9 mouse cellular contexts compared by ENCODE assay signal in the genomic region with DNA sequence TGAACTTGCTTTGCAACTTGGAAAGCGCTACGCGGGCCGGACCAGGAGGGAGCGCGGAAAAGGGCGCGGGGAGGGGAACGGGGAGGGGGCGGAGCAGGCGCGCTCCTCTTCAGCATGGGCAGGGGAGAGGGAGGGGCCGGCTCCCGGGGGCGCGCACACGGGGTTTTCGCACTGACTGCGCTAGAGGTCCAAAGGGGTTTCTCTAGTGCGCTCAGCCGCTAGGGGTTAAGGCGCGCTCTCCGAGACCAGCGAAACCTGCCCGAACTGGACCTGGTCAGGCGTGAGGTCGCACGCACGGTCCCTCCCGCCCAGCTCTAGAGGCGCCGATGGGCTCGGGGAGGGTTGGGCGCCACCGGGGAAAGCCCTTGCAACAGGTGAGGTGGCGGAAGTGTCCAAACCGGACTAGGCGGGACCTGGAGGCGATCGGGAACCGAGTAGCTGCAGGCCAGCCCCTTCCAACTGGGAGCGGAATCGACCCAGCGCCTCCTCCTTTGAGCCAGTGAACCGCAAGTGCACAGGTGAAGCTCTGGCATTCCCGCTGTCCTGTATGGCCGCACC. TPM values are rescaled to one million over a fixed set of nuclear protein-coding genes. Genes with fewer than 3 reads are reported as not detected.
DNase-seq lines count a peak whose midpoint lies in the region; ATAC-seq and TF ChIP-seq lines count a peak whose summit lies in the region.
"Had no signal": no experiment of that assay in that cellular context is flagged by ENCODE, and none has a peak within 500 bp of the region (broad histone marks: within the 10 kb centered on the region; RNA-seq: fewer than 3 reads in every experiment).

No protein-coding gene starts in this region.

- H3K36me3 ChIP-seq in thymus, adult 2 months (ENCODE audit: control insufficient read depth, insufficient read depth, low read length): no peaks in the 10 kb centered on the region
- no peaks in the 10 kb centered on the region for H3K36me3 ChIP-seq in forebrain, embryonic 11.5 days (ENCODE audit: control insufficient read depth, insufficient read depth, low read length)
- H3K36me3 ChIP-seq in heart, embryonic 16.5 days (ENCODE audit: control insufficient read depth, insufficient read depth): no peaks in the 10 kb centered on the region

- peak overlapping the region; percentile 63 for H3K4me2 ChIP-seq in forebrain, embryonic 11.5 days (ENCODE audit: low read depth, low read length, severe bottlenecking)
- H3K4me2 ChIP-seq in heart, embryonic 16.5 days (ENCODE audit: low read depth, low read length): peak overlapping the region; percentile 63

- peak overlapping the region; percentile 19 for H3K4me3 ChIP-seq in thymus, adult 2 months (ENCODE audit: control insufficient read depth, insufficient read depth, low read length)
- peak overlapping the region; percentile 52 for H3K4me3 ChIP-seq in forebrain, embryonic 11.5 days (ENCODE audit: low read depth, low read length)
- H3K4me3 ChIP-seq in heart, embryonic 16.5 days (ENCODE audit: low read length): peak overlapping the region; percentile 73

- no peak for TF ChIP-seq POLR2A in thymus, adult 2 months (IDR thresholded peaks at IDR 0.05; ENCODE audit: control insufficient read depth, extremely low read depth, insufficient read depth, low read length, poor library complexity)

- no peaks in the 10 kb centered on the region for H3K4me1 ChIP-seq in thymus, adult 2 months (replicated peaks; ENCODE audit: control insufficient read depth, insufficient read depth, low read length)
- no peaks in the 10 kb centered on the region for H3K4me1 ChIP-seq in forebrain, embryonic 11.5 days (replicated peaks; ENCODE audit: control insufficient read depth, insufficient read depth, low read length)
- H3K4me1 ChIP-seq in heart, embryonic 16.5 days (ENCODE audit: control insufficient read depth, insufficient read depth, low read length): no peaks in the 10 kb centered on the region

- no peak for TF ChIP-seq CTCF in thymus, adult 2 months (IDR thresholded peaks at IDR 0.05; ENCODE audit: borderline replicate concordance, control insufficient read depth, extremely low read depth, insufficient read depth, low read length, poor library complexity)

- H3K9ac ChIP-seq in forebrain, embryonic 11.5 days (ENCODE audit: low read length): peak overlapping the region; percentile 67
- H3K9ac ChIP-seq in heart, embryonic 16.5 days (ENCODE audit: low read length): peak overlapping the region; percentile 76

- H3K27me3 ChIP-seq in thymus, adult 2 months (ENCODE audit: control insufficient read depth, insufficient read depth, low read length): no peaks in the 10 kb centered on the region
- H3K27me3 ChIP-seq in forebrain, embryonic 11.5 days (ENCODE audit: control insufficient read depth, insufficient read depth, low read length): peaks cover 8% of the 10 kb centered on the region
- peaks cover 3% of the 10 kb centered on the region; the same call in 1 of the 2 replicates for H3K27me3 ChIP-seq in heart, embryonic 16.5 days (ENCODE audit: control insufficient read depth, insufficient read depth, low read length)

- no peak overlapping the region for H3K27ac ChIP-seq in thymus, adult 2 months (ENCODE audit: control insufficient read depth, insufficient read depth, low read length)
- no peak overlapping the region for H3K27ac ChIP-seq in forebrain, embryonic 11.5 days (ENCODE audit: low read depth, low read length)
- H3K27ac ChIP-seq in heart, embryonic 16.5 days (ENCODE audit: low read length): peak overlapping the region; percentile 79
- H3K27ac ChIP-seq: macrophage had no signal

- no peaks in the 10 kb centered on the region for H3K9me3 ChIP-seq in forebrain, embryonic 11.5 days (ENCODE audit: control insufficient read depth, low read length)
- H3K9me3 ChIP-seq in heart, embryonic 16.5 days (replicated peaks; ENCODE audit: control insufficient read depth, low read length): no peaks in the 10 kb centered on the region

- WGBS in thymus, adult 2 months: 9% methylated on average over 38 of the region's 48 CpGs
- WGBS in forebrain, embryonic 11.5 days: 17% methylated on average over 43 of the region's 48 CpGs
- 9% methylated on average over 43 of the region's 48 CpGs for WGBS in heart, embryonic 16.5 days

- peak; percentile 90 for ATAC-seq in forebrain, embryonic 11.5 days (replicated peaks; ENCODE audit: low FRiP score)
- peak; percentile 97 for ATAC-seq in heart, embryonic 16.5 days (replicated peaks; ENCODE audit: extremely low read depth, insufficient read depth, low FRiP score)

- DNase-seq in thymus, adult 2 months: no peak
- DNase-seq in thymus, postnatal 25 days: no peak
- DNase-seq in forebrain, embryonic 11.5 days (ENCODE audit: low spot score): peak; percentile 89
- peak; percentile 88 for DNase-seq in kidney, postnatal 10 days
- DNase-seq in lung, postnatal 10 days: peak; percentile 82
- peak; percentile 21 for DNase-seq in right cerebral cortex, postnatal 14 days
- DNase-seq in c-Kit-positive CD71-positive TER-119-positive erythroid progenitor cells, embryonic 14.5 days (ENCODE audit: low spot score): no peak

RNA-seq across cellular contexts. Expression of a gene that starts 0.4 kb away (rescaled TPM):
- 1.3 and 1.5 TPM in 2 replicates for polyA plus RNA-seq in thymus, adult 2 months (2012; rRNA removed)
- polyA plus RNA-seq in forebrain, embryonic 11.5 days (2014; fragmentation: Nextera tagmentation; extraction: Ambion mirVana): 12.3 and 13.2 TPM in 2 replicates
- polyA plus RNA-seq in heart, embryonic 16.5 days (2015; fragmentation: Nextera tagmentation; extraction: Ambion mirVana): 3.4 and 4.0 TPM in 2 replicates
- polyA plus RNA-seq: macrophage had no signal

RNA-seq across cellular contexts. Expression of a gene that starts 12.0 kb away (rescaled TPM):
- 0.11 TPM in 1 of 2 replicates, not detected in the other for polyA plus RNA-seq in thymus, adult 2 months (2012; rRNA removed)
- polyA plus RNA-seq in forebrain, embryonic 11.5 days (2014; fragmentation: Nextera tagmentation; extraction: Ambion mirVana): 0.12 and 0.35 TPM in 2 replicates
- polyA plus RNA-seq in heart, embryonic 16.5 days (2015; fragmentation: Nextera tagmentation; extraction: Ambion mirVana): 0.20 and 0.27 TPM in 2 replicates
- polyA plus RNA-seq: macrophage had no signal

Comparison
In these comparisons a context has a peak if more than half of its experiments do, and no peak if none do; other contexts are left out.
1. DNase-seq: peak in forebrain, embryonic 11.5 days (single experiment), kidney, postnatal 10 days (single experiment), lung, postnatal 10 days (single experiment) and right cerebral cortex, postnatal 14 days (single experiment); none in thymus, adult 2 months (single experiment), thymus, postnatal 25 days (single experiment) and c-Kit-positive CD71-positive TER-119-positive erythroid progenitor cells, embryonic 14.5 days (single experiment).
2. H3K4me3 ChIP-seq: peak in every context shown above with its lines; median percentile 73 in heart, embryonic 16.5 days; 52 in forebrain, embryonic 11.5 days; 19 in thymus, adult 2 months.